Mouse (Mus musculus): ENCODE measurements at regions not wholly inside any gene's neighbourhood (a gene's known extent, or its start where the extent isn't known, plus 50 kb on each side); places are given as distances from the start of the nearest gene placed in this dataset.

DNA sequence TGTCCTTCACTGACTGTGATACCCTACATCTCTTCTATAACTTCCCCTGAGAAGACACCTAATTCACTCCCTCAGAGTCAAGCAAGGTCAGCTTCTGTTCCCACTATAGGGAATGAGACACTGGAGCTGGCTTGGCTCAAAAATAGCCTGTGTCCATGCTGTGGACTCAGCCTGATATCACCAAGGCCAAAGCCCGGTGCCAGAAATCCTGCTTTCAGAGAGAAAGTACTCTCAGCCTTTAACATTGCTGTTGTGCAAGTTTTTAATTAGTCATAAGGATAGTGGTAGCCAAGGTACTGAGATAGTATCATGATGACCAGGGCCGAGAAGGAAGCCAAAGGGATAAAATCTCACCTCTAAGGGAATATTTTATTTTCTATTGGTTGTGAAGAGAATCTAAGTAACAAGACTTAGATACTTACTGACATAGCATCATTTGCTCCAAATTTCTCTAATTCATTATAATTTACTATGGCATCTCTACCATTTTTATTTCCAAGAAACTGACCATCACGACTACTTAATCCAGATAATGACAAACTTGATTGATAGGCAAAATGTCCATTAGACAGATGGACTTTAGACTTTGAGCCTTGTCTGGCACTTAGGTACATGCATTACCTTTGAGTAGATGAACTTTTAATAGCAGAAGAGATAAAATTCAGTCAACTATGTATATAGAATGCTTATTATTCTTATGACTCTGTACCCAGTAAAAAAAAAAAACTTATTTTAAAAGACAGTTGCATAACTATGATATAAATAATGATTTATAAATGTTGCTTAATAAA, 64.7 kb upstream of the Nrip1 start:
- no peaks in the 10 kb centered on the region for H3K9me3 ChIP-seq
- H3K9ac ChIP-seq, result no peak overlapping the region
- ATAC-seq (ENCODE audit: extremely low read depth, insufficient number of reproducible peaks, low FRiP score, low TSS enrichment), result no peak
- H3K4me2 ChIP-seq, result no peak overlapping the region
- no peaks in the 10 kb centered on the region for H3K27me3 ChIP-seq (replicated peaks)
- no peaks in the 10 kb centered on the region for H3K36me3 ChIP-seq
- H3K27ac ChIP-seq (replicated peaks), result no peak overlapping the region
- H3K4me1 ChIP-seq, result peaks cover 7% of the 10 kb centered on the region; the same call in 1 of the 2 replicates
- 66% methylated on average over 3 of the region's 3 CpGs for WGBS
- H3K4me3 ChIP-seq, result no peak overlapping the region

DNA sequence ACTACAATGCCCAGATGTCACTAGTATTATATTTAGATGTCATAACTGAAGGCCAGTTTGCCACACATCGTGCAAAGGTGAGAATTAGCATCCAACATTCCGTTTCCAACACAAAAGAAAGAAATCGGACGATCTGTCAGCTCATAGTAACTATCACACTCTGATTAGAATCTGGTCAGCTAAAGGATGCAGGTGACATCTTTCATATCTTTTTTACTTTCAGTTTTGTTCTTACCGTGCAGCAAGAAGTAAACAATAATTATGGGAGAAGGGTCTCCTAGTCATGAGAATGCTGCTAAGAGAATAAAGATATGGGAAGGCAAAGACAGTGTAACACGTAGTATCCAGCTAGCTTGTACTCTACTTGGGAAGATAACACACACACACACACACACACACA, 62.7 kb upstream of the Nrip1 start:
- Histone ChIP-seq H3K4me2 (no peak overlapping the region), H3K9ac (no peak overlapping the region), H3K36me3 (no peaks in the 10 kb centered on the region), H3K27me3 (replicated peaks) (no peaks in the 10 kb centered on the region), H3K9me3 (no peaks in the 10 kb centered on the region), H3K4me3 (no peak overlapping the region), H3K27ac (replicated peaks) (no peak overlapping the region), H3K4me1 (0 out of 2 replicates have a peak, but pooled peaks cover 3% of the 10 kb centered on the region)
- no peak for ATAC-seq (ENCODE audit: extremely low read depth, insufficient number of reproducible peaks, low FRiP score, low TSS enrichment)
- 82% methylated on average over 6 of the region's 6 CpGs for WGBS

DNA sequence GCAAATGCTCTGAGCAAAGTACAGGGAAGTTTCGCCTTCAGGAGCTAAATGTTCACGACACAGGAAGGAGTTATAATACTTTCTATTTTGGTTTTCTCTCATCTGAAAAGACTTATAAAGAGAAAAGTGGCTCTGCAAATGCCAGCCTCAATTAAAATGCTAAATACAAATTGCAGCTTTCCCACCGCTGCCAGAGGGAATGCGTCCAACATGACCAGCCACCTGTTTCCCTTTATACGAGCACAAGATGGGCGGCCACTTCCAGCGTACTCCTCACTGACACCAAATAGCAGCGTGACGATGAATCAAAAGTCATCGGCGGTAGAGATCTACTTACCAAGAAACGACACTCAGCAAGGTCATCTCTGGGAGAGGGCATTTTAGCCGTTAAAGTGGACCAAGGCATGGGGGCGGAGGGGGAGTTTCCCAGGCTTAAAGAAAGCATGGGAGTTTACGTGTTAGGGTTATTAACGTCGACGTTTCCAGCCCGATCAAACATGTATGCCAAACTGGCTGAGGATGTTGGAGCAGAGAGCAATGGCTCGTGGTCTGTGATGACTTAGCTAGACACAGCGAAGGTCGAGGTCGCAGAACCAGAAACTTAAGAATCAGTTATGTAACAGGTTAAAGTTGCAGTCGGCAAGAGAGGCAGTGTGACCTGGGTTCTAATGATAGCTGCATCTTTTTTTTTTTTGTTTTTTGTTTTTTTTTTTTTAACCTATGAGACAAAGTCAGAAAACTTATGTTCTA, 59.6 kb upstream of the Nrip1 start:
- Histone ChIP-seq H3K36me3 (no peaks in the 10 kb centered on the region), H3K4me3 (no peak overlapping the region), H3K27ac (replicated peaks) (no peak overlapping the region), H3K4me1 (0 out of 2 replicates have a peak, but pooled peaks cover 3% of the 10 kb centered on the region), H3K9ac (no peak overlapping the region), H3K27me3 (replicated peaks) (no peaks in the 10 kb centered on the region), H3K4me2 (no peak overlapping the region), H3K9me3 (no peaks in the 10 kb centered on the region)
- 86% methylated on average over 24 of the region's 24 CpGs for WGBS
- no peak for ATAC-seq (ENCODE audit: extremely low read depth, insufficient number of reproducible peaks, low FRiP score, low TSS enrichment)

DNA sequence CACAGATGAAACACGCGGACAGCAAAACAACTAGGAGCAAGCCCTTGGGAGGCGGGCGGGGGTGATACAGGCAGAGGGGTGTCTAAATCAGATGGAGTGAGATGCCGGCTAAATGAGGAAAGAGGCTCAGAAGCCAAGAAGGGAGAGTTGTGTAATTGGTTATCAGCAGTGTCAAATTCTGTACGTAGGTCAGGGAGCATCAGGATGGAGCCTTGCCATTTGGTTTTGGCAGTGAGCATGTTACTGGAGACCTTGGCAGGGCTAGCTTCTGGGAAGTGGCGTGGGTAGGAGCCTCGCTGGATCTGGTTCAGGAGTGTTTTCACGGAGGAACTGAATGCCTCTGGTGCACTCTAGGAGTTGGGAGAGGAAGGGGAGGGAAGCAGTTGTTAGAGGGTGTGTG, 58.7 kb upstream of the Nrip1 start:
- Histone ChIP-seq H3K9ac (no peak overlapping the region), H3K4me1 (no peaks in the 10 kb centered on the region), H3K27me3 (replicated peaks) (no peaks in the 10 kb centered on the region), H3K27ac (replicated peaks) (no peak overlapping the region), H3K36me3 (no peaks in the 10 kb centered on the region), H3K9me3 (no peaks in the 10 kb centered on the region), H3K4me2 (no peak overlapping the region), H3K4me3 (no peak overlapping the region)
- 64% methylated on average over 9 of the region's 9 CpGs for WGBS
- no peak for ATAC-seq (ENCODE audit: extremely low read depth, insufficient number of reproducible peaks, low FRiP score, low TSS enrichment)

DNA sequence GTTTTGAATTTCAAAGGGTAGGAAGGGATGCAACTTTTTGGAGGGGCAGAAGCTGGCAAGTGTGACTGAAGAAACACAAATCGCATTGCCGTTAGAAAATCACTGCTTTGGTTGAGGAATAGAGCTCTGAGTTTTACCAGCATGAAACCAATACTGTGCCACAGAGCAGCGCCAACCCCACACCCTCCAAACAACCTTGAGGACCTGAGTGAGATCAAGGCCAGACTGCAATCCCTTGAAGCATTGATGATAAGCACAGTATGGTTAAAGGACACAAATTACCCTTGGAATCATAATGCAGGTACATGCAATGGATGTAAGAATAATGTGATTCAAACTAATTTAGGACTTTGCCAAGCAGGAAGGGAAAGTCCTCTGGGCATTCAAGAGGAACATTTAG, 55.5 kb upstream of the Nrip1 start:
- no peaks in the 10 kb centered on the region for H3K9me3 ChIP-seq
- H3K4me2 ChIP-seq, result no peak overlapping the region
- no peak overlapping the region for H3K27ac ChIP-seq (replicated peaks)
- no peak for ATAC-seq (ENCODE audit: extremely low read depth, insufficient number of reproducible peaks, low FRiP score, low TSS enrichment)
- H3K9ac ChIP-seq, result no peak overlapping the region
- H3K4me3 ChIP-seq, result no peak overlapping the region
- H3K36me3 ChIP-seq, result no peaks in the 10 kb centered on the region
- WGBS, result 79% methylated on average over 3 of the region's 3 CpGs
- no peaks in the 10 kb centered on the region for H3K4me1 ChIP-seq
- no peaks in the 10 kb centered on the region for H3K27me3 ChIP-seq (replicated peaks)

DNA sequence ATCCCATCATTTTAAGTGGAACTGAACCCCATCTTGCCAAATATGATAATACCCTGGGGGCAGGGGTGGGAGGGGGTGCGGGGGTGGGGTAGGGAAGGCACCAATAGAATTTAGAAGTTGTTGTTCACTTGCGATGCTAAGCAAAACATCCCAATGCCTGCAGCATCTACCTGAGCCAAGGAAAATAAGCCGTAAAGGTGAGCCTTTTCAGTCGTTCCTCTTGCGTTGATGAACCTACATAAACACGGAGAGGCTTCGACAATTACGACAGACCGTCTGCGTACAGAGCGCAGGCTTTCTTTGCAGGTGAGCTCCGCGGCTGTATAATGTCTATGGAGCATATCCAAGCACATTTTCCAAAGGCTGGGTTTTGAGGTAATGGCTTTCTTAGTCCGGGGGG, 50.3 kb upstream of the Nrip1 start:
- Histone ChIP-seq H3K9me3 (no peaks in the 10 kb centered on the region), H3K36me3 (no peaks in the 10 kb centered on the region), H3K4me2 (no peak overlapping the region), H3K9ac (no peak overlapping the region), H3K27me3 (replicated peaks) (no peaks in the 10 kb centered on the region), H3K4me3 (no peak overlapping the region), H3K27ac (replicated peaks) (no peak overlapping the region), H3K4me1 (no peaks in the 10 kb centered on the region)
- 78% methylated on average over 14 of the region's 14 CpGs for WGBS
- ATAC-seq (ENCODE audit: extremely low read depth, insufficient number of reproducible peaks, low FRiP score, low TSS enrichment), result no peak
